ENCODE assay signal across 7 mouse cellular contexts in genomic region chr16:33056095-33056785, GRCm38 (mm10). TPM values are rescaled to one million over a fixed set of nuclear protein-coding genes. Genes with fewer than 3 reads are reported as not detected.
DNase-seq lines count a peak whose midpoint lies in the region; ATAC-seq and TF ChIP-seq lines count a peak whose summit lies in the region.

Iqcg (minus strand) TSS chr16:33056218.
Rpl35a (plus strand) TSS chr16:33056453.

- H3K4me2 ChIP-seq in intestine, postnatal 0 days (replicated peaks; ENCODE audit: low read depth), result peak within 1 kb of the TSS; percentile 74
- peak within 1 kb of the TSS; percentile 59 for H3K4me2 ChIP-seq in midbrain, embryonic 12.5 days (replicated peaks)

- intact Hi-C loops in left cerebral cortex, postnatal 4 days (cut with DNase I), result no loop called here

- H3K4me1 ChIP-seq in intestine, postnatal 0 days (replicated peaks; ENCODE audit: control insufficient read depth, insufficient read depth, low read length), result 0 out of 2 replicates have a peak, but pooled peaks cover 8% of the 10 kb centered on the region
- peaks cover 24% of the 10 kb centered on the region for H3K4me1 ChIP-seq in midbrain, embryonic 12.5 days
- H3K4me1 ChIP-seq in small intestine, adult 2 months (ENCODE audit: control insufficient read depth, insufficient read depth, insufficient read length, low read length), result peaks cover 9% of the 10 kb centered on the region; the same call in 1 of the 2 replicates

- peak; percentile 81 for DNase-seq in adrenal gland, adult 8-10 months
- peak; percentile 93 for DNase-seq in embryo, embryonic 9.5 days (ENCODE audit: extremely low spot score)
- peak; percentile 37 for DNase-seq in gonadal fat pad, adult 2 months (ENCODE audit: low read depth)
- DNase-seq in left cerebral cortex, postnatal 4 days, result peak; percentile 90

- H3K27me3 ChIP-seq in intestine, postnatal 0 days (replicated peaks; ENCODE audit: control insufficient read depth, insufficient read depth, low read length), result no peaks in the 10 kb centered on the region
- H3K27me3 ChIP-seq in midbrain, embryonic 12.5 days, result no peaks in the 10 kb centered on the region
- H3K27me3 ChIP-seq in small intestine, adult 2 months (ENCODE audit: control insufficient read depth, insufficient read depth, low read length), result no peaks in the 10 kb centered on the region

- under 1% methylated on average over 47 of the region's 47 CpGs for WGBS in intestine, postnatal 0 days
- under 1% methylated on average over 47 of the region's 47 CpGs for WGBS in midbrain, embryonic 12.5 days
- under 1% methylated on average over 47 of the region's 47 CpGs for WGBS in small intestine, adult 2 months

- H3K4me3 ChIP-seq in intestine, postnatal 0 days (ENCODE audit: low read depth, low read length), result peak within 1 kb of the TSS; percentile 97
- H3K4me3 ChIP-seq in midbrain, embryonic 12.5 days, result peak within 1 kb of the TSS; percentile 92
- H3K4me3 ChIP-seq in small intestine, adult 2 months (ENCODE audit: low read depth, low read length), result peak within 1 kb of the TSS; percentile 88

- H3K9ac ChIP-seq in intestine, postnatal 0 days (ENCODE audit: low read depth, low read length), result peak within 1 kb of the TSS; percentile 94
- peak within 1 kb of the TSS; percentile 98 for H3K9ac ChIP-seq in midbrain, embryonic 12.5 days (replicated peaks)

- peak within 1 kb of the TSS; percentile 83 for H3K27ac ChIP-seq in intestine, postnatal 0 days (ENCODE audit: low read depth, low read length)
- H3K27ac ChIP-seq in midbrain, embryonic 12.5 days (replicated peaks), result peak within 1 kb of the TSS; percentile 89
- H3K27ac ChIP-seq in small intestine, adult 2 months (ENCODE audit: insufficient read depth, low read depth, low read length), result peak within 1 kb of the TSS; percentile 94

- peak; percentile 75; the same call in 1 of the 2 replicates for TF ChIP-seq POLR2A in small intestine, adult 2 months (IDR thresholded peaks at IDR 0.05; ENCODE audit: low read depth, low read length)

- no peaks in the 10 kb centered on the region for H3K9me3 ChIP-seq in intestine, postnatal 0 days (ENCODE audit: control insufficient read depth)
- H3K9me3 ChIP-seq in midbrain, embryonic 12.5 days, result no peaks in the 10 kb centered on the region

- peak; percentile 5; the same call in 1 of the 2 replicates for TF ChIP-seq CTCF in intestine, postnatal 0 days (IDR thresholded peaks at IDR 0.05; ENCODE audit: low read depth)
- TF ChIP-seq CTCF in small intestine, adult 2 months (IDR thresholded peaks at IDR 0.05; ENCODE audit: extremely low read depth, insufficient read length, insufficient replicate concordance, low read depth, low read length), result no peak

- peak; percentile 90 for ATAC-seq in intestine, postnatal 0 days
- peak; percentile 95 for ATAC-seq in midbrain, embryonic 12.5 days (ENCODE audit: low FRiP score, low read depth)

- peaks cover 28% of the 10 kb centered on the region for H3K36me3 ChIP-seq in intestine, postnatal 0 days (ENCODE audit: control insufficient read depth, insufficient read depth)
- peaks cover 33% of the 10 kb centered on the region for H3K36me3 ChIP-seq in midbrain, embryonic 12.5 days
- peaks cover 10% of the 10 kb centered on the region for H3K36me3 ChIP-seq in small intestine, adult 2 months (ENCODE audit: control insufficient read depth, insufficient read depth, low read length)

RNA-seq across cellular contexts. Expression of gene Iqcg, which starts in this region (rescaled TPM):
- 1 to 10 TPM; 1.0 to 6.4 (median 3.7) TPM for total RNA-seq in adrenal gland, adult 8-10 months (2022)
- polyA plus RNA-seq in gonadal fat pad, adult 2 months (2012; rRNA removed), result 0.63 and 0.81 TPM in 2 replicates
- polyA plus RNA-seq in intestine, postnatal 0 days (2015; fragmentation: Nextera tagmentation; extraction: Ambion mirVana), result 2.1 and 2.4 TPM in 2 replicates
- 1 to 10 TPM; 5.2 to 8.3 TPM for total RNA-seq in left cerebral cortex, postnatal 4 days (2021)
- 4.2 and 5.1 TPM in 2 replicates for polyA plus RNA-seq in midbrain, embryonic 12.5 days (2016; fragmentation: Nextera tagmentation; extraction: Ambion mirVana)
- polyA plus RNA-seq in small intestine, adult 2 months (2012; rRNA removed), result 0.14 and 0.18 TPM in 2 replicates

RNA-seq across cellular contexts. Expression of gene Rpl35a, which starts in this region (rescaled TPM):
- 100 to 1,000 TPM; 636 to 871 (median 712) TPM for total RNA-seq in adrenal gland, adult 8-10 months (2022)
- 364 and 454 TPM in 2 replicates for polyA plus RNA-seq in gonadal fat pad, adult 2 months (2012; rRNA removed)
- 613 and 645 TPM in 2 replicates for polyA plus RNA-seq in intestine, postnatal 0 days (2015; fragmentation: Nextera tagmentation; extraction: Ambion mirVana)
- total RNA-seq in left cerebral cortex, postnatal 4 days (2021), result 100 to 1,000 TPM; 300 to 327 TPM
- 684 TPM in 2 replicates for polyA plus RNA-seq in midbrain, embryonic 12.5 days (2016; fragmentation: Nextera tagmentation; extraction: Ambion mirVana)
- 51.6 and 67.4 TPM in 2 replicates for polyA plus RNA-seq in small intestine, adult 2 months (2012; rRNA removed)

Comparison
In these comparisons a context has a peak if more than half of its experiments do, and no peak if none do; other contexts are left out.
1. Peak in every context shown above with its lines: DNase-seq, ATAC-seq, H3K4me3 ChIP-seq and H3K27ac ChIP-seq.
2. DNase-seq: peak in every context shown above with its lines; median percentile 93 in embryo, embryonic 9.5 days; 90 in left cerebral cortex, postnatal 4 days; 81 in adrenal gland, adult 8-10 months; 37 in gonadal fat pad, adult 2 months.